Mouse (Mus musculus): ENCODE measurements around the gene Zfp473.
"Not testable (repeated sequence)": the region's sequence is repeated elsewhere in the genome, so short reads cannot be mapped to it uniquely, and the experiment has no call there.

DNA sequence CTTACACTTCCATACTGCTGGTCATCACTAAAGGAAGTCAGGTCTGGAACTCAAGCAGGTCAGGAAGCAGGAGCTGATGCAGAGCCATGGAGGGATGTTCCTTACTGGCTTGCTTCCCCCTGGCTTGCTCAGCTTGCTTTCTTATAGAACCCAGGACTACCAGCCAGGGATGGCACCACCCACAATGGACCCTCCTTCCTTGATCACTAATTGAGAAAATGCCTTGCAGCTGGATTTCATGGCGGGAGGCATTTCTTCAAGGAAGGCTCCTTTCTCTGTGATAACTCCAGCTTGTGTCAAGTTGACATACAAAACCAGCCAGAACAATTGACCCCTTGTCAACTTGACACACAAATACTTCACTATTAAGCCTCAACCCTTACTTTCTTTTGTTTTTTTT, at the start of gene Zfp473:
- not testable (repeated sequence) for TF ChIP-seq CTCF (IDR thresholded peaks at IDR 0.05; ENCODE audit: insufficient read depth, low read length); POLR2A (IDR thresholded peaks at IDR 0.05; ENCODE audit: borderline replicate concordance, extremely low read depth, low read depth, low read length)

Data from lung, adult 2 months (tissue).